Mouse (Mus musculus) heart, embryonic 15.5 days (tissue): Measurements from ENCODE around the gene Zfp664. TPM values are rescaled to one million over a fixed set of nuclear protein-coding genes. Genes with fewer than 3 reads are reported as not detected.

ENCODE experiments used
- ATAC-seq: fragments of 200-750 bp; cut with Nextera tagmentation; replicated peaks from 2 replicates; pipeline ENCODE4 v1.8.0; 2017; ENCODE audit warnings: low read depth, moderate TSS enrichment; ENCODE audit not compliant: insufficient number of reproducible peaks, insufficient read depth, low FRiP score
- H3K27ac ChIP-seq: fragments of 300-500 bp; sonication (generic); 2 replicates; pipeline ENCODE4 v1.5.1; 2015; ENCODE audit warnings: mild to moderate bottlenecking, inconsistent platforms
- H3K27me3 ChIP-seq: fragments of 300-500 bp; sonication (generic); 2 replicates; pipeline ENCODE4 v1.6.1; 2015; ENCODE audit warnings: inconsistent platforms
- H3K36me3 ChIP-seq: fragments of 300-500 bp; sonication (generic); 2 replicates; pipeline ENCODE4 v1.6.1; 2015; ENCODE audit warnings: mild to moderate bottlenecking, inconsistent platforms
- H3K4me1 ChIP-seq: fragments of 300-500 bp; sonication (generic); replicated peaks from 2 replicates; pipeline ENCODE4 v1.6.1; 2015; ENCODE audit warnings: inconsistent platforms
- H3K4me2 ChIP-seq: fragments of 300-500 bp; sonication (generic); 2 replicates; pipeline ENCODE4 v1.6.1; 2015; ENCODE audit warnings: inconsistent platforms, mild to moderate bottlenecking, moderate library complexity
- H3K4me3 ChIP-seq: fragments of 300-500 bp; sonication (generic); 2 replicates; pipeline ENCODE4 v1.5.1; 2015; ENCODE audit warnings: mild to moderate bottlenecking, inconsistent platforms
- H3K9ac ChIP-seq: fragments of 300-500 bp; sonication (generic); 2 replicates; pipeline ENCODE4 v1.6.1; 2015; ENCODE audit warnings: mild to moderate bottlenecking, inconsistent platforms
- H3K9me3 ChIP-seq: fragments of 300-500 bp; sonication (generic); replicated peaks from 2 replicates; pipeline ENCODE4 v1.6.1; 2016; ENCODE audit warnings: inconsistent platforms
- WGBS: fragments of 180-500 bp; shearing (Covaris S2); methylation state at CpG from one replicate; pipeline ENCODE4 v1.1.7; 2015; ENCODE audit warnings: mixed read lengths; 5-methylcytosine and 5-hydroxymethylcytosine counted together
- polyA plus RNA-seq: library from polyadenylated mRNA; unstranded; fragments of >200 nt; fragmentation: Nextera tagmentation; extraction: Ambion mirVana; gene quantifications from 2 replicates; pipeline ENCODE4 v1.2.1, GENCODE M21; 2015

The Zfp664 gene
- polyA plus RNA-seq, result 52.2 and 62.3 TPM in 2 replicates

DNA sequence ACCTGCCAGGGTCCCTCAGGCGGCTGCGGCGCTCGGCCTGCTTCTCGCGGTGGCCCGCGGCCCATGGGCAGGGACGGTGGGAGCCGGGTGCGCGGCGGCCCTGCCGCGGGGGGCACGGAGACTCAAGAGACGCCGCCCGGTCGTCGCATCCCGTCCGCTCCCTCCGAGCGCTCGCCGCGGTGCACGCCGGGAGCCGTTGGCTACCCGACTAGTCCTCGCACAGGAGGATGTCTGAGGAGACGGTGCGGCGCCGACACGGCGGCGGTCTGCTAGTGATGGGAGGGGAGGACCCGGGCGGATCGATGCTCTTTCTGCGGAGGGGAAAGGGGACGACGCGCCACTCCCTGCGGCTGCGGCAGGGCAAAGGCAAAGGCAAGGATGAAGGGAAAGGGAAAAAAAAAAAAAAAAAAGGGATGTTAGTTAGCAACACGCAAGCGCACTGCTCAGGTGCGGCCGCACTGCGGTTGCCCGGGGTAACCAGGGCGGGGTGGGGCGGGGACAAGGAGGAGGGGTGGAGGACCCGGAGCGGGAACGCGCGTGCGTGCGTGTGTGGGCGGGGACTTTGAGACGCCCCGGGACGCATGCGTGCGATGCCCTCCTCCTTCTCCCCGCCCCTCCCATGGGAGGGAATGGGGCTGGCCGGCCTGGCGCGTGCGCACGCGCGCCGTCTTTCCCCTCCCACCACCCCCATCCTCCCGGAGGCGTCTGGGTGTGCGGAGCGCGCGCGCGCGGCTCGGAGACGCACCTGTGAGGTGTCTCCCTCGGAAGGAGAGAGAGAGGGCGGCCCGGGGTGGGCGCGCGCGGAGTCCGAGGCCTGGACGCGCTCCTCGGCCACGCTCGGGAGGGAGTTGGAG, at the start of gene Zfp664, which contains the start of gene Ccdc92:
Gene Zfp664, plus strand, starts transcription at position 679 of the 854 bp plus-strand sequence.
Gene Ccdc92, minus strand, starts transcription at position 412 of the 854 bp plus-strand sequence.
- Histone ChIP-seq H3K36me3 (no peaks in the 10 kb centered on the region; the same call in 1 of the 2 replicates), H3K4me3 (peak within 1 kb of the TSS; percentile 98), H3K27me3 (peaks cover 41% of the 10 kb centered on the region), H3K9ac (peak within 1 kb of the TSS; percentile 90), H3K9me3 (no peaks in the 10 kb centered on the region), H3K4me2 (peak within 1 kb of the TSS; percentile 94), H3K27ac (peak within 1 kb of the TSS; percentile 91), H3K4me1 (peaks cover 20% of the 10 kb centered on the region)
- peak; percentile 93 for ATAC-seq
- WGBS, result under 1% methylated on average over 80 of the region's 103 CpGs

DNA sequence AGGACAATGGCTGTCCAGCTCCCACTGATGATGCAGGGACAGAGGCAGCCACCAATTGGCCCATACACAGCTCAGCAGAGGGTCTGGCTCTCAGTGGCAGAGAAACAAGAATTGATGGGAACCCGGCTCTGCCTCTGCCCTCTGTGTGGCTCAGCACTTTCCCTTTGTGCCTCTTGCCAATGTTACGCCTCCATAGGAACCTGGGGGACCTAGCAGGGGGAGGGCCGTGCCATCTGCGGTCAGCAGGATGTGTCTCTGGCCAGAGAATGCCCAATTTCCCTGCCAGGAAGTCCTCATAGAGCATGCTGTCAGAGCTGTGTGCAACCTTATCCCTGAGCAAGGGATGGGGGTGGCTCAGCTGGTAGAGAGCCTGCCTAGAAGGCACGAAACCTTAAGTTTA, 47.7 kb upstream of the Zfp664 start:
- Histone ChIP-seq H3K27ac (no peak overlapping the region), H3K4me1 (no peaks in the 10 kb centered on the region), H3K9ac (no peak overlapping the region), H3K9me3 (no peaks in the 10 kb centered on the region), H3K4me3 (no peak overlapping the region), H3K4me2 (no peak overlapping the region), H3K27me3 (0 out of 2 replicates have a peak, but pooled peaks cover 6% of the 10 kb centered on the region), H3K36me3 (no peaks in the 10 kb centered on the region)
- 62% methylated on average over 5 of the region's 5 CpGs for WGBS
- ATAC-seq, result no peak

DNA sequence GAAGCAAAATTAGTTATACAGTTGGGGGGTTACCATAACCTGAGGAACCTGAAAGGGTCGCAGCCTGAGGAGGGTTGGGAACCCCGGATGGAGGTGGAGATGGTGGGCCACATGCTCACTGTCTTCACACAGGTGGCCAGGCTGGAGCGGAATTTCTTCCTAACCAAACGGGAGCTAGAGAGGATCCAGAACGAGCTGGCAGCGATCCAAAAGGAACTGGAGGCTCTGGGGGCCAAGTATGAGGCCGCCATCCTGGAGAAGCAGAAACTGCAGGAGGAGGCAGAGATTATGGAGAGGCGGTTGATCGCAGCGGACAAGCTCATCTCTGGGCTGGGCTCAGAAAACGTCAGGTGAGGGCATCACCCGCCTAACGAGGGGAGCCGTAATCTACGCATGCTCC, 45.4 kb upstream of the Zfp664 start:
- Histone ChIP-seq H3K9ac (no peak overlapping the region), H3K27ac (no peak overlapping the region), H3K36me3 (no peaks in the 10 kb centered on the region), H3K9me3 (no peaks in the 10 kb centered on the region), H3K4me1 (no peaks in the 10 kb centered on the region), H3K27me3 (0 out of 2 replicates have a peak, but pooled peaks cover 9% of the 10 kb centered on the region), H3K4me2 (no peak overlapping the region), H3K4me3 (no peak overlapping the region)
- WGBS, result 74% methylated on average over 15 of the region's 15 CpGs
- ATAC-seq, result no peak

DNA sequence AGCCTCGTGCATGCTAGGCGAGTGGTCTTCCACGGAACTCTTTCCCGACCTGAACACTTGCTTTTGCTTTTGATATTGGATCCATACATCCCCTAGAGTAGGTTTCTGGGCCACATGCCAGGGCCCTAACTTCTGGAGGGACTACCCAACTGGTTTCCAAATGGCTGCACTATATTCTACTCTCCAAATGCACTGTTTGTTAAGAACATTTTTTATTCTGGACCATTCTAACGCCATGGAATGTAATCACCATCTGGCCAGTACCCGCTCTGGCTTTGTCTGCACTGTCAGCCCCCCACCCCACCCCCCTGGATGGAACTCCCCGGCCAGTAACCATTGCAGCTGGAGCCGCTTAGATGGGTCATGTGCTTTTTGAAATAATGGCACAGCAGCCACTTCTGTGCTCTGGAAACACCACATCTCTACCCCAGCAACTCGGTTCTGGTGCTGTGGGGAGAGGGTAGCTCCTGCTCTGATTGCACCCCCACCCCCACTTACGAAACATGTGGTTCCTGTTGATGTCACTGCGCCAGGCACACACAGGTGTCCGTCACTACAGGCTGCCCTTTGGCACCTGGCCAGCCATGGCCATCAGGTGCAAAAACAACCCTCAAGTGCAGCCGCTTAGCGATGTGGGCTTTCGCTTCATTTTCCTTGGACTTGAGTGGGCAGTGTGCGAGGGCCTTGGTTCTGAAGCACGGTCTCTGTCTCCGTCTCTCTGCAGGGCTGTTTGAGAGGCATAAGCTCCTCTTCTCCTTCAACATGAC, 40.2 kb upstream of the Zfp664 start:
- WGBS, result 78% methylated on average over 18 of the region's 18 CpGs
- no peak for ATAC-seq

DNA sequence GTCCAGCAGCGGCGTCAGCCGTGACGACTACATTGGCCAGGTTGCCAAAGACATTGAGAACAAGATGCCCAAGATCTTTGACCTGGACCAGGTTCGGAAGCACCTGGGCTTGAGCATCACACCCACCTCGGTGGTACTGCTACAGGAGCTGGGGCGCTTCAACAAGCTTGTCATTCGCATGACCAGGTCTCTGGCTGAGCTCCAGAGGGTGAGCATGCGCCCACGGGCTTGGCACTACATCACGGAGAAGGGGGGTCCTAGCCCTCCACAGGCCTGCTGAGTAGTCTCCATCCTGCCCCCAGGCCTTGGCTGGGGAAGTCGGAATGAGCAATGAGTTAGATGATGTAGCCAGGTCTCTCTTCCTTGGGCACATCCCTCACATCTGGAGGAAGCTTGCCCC, 32.2 kb upstream of the Zfp664 start:
- Histone ChIP-seq H3K4me1 (no peaks in the 10 kb centered on the region), H3K4me2 (no peak overlapping the region), H3K9ac (no peak overlapping the region), H3K27me3 (peaks cover 66% of the 10 kb centered on the region), H3K36me3 (no peaks in the 10 kb centered on the region), H3K4me3 (no peak overlapping the region), H3K27ac (no peak overlapping the region), H3K9me3 (no peaks in the 10 kb centered on the region)
- 89% methylated on average over 12 of the region's 12 CpGs for WGBS
- no peak for ATAC-seq

More for the DNA sequence above, 40.2 kb upstream of the Zfp664 start:
- H3K27me3 ChIP-seq, result peaks cover 24% of the 10 kb centered on the region
- no peak overlapping the region for H3K4me3 ChIP-seq
- no peaks in the 10 kb centered on the region for H3K4me1 ChIP-seq
- H3K9ac ChIP-seq, result no peak overlapping the region
- H3K27ac ChIP-seq, result no peak overlapping the region
- H3K36me3 ChIP-seq, result no peaks in the 10 kb centered on the region
- no peak overlapping the region for H3K4me2 ChIP-seq
- H3K9me3 ChIP-seq, result no peaks in the 10 kb centered on the region

DNA sequence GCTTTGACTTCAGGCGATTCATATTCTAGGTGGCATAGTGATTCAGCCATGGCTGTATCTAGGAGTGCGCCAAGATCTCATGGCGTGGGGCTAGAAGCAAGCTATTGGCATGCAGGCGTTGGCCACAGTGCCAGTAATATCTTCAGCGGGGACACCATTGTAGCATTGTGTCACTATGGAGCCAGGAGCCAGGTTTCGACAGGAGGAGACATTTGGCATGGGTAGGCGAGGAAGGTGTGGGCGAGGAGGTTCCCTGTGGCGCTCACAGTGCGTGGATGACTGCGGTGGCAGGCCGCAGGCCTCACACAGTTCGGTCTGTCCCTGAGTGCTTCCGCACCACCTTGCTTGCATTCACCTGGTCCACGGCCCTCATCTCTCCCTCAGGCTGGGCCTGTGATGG, 27.3 kb upstream of the Zfp664 start:
- H3K27me3 ChIP-seq, result peaks cover 73% of the 10 kb centered on the region
- no peaks in the 10 kb centered on the region for H3K36me3 ChIP-seq
- no peak overlapping the region for H3K4me2 ChIP-seq
- no peak for ATAC-seq
- WGBS, result 90% methylated on average over 15 of the region's 15 CpGs
- H3K9ac ChIP-seq, result no peak overlapping the region
- H3K4me3 ChIP-seq, result no peak overlapping the region
- H3K4me1 ChIP-seq, result peaks cover 3% of the 10 kb centered on the region; the same call in 1 of the 2 replicates
- no peaks in the 10 kb centered on the region for H3K9me3 ChIP-seq
- no peak overlapping the region for H3K27ac ChIP-seq

DNA sequence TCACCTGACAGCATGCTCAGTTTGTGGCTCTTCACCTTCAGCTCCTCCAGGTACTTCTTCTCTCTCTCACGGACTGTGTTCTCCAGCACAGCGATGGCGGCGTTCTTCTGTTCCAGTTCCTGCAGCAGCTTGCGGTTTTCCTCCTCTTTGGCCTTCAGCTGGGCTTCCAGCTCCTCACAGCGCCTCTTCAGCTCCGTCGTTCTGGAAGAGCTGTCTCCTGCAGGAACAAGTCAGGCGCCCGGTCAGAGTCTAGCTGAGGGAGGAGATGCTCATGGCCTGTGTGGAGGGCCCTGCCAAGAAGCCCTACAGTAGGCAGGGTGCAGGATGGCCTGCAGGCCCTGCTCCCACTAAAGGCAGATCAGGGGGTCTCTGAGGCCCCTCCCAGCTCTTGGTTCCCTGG, 26.4 kb upstream of the Zfp664 start:
- Histone ChIP-seq H3K27ac (no peak overlapping the region), H3K27me3 (peaks cover 71% of the 10 kb centered on the region), H3K9me3 (no peaks in the 10 kb centered on the region), H3K4me2 (no peak overlapping the region), H3K9ac (no peak overlapping the region), H3K4me3 (no peak overlapping the region), H3K36me3 (no peaks in the 10 kb centered on the region), H3K4me1 (peaks cover 11% of the 10 kb centered on the region)
- WGBS, result 88% methylated on average over 10 of the region's 10 CpGs
- ATAC-seq, result no peak

DNA sequence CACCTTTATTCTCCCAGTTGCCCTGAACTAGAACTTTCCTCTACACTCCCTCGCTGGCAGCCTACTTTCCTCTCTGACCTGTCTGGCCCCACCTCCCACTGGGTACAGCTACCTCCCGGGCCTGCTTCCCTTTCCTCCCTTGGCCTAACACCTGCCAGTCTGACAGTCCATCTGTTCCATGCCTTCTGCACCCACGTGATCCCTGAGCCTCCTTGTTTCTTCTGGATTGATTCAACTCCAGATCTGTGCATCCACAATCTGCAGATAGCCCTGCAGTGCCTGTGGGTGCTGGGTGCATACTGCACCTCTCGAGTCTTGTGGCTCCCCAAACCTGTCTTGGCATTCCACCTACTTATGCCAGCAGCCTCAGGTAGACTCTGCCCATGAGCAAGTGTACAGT, 25.9 kb upstream of the Zfp664 start:
- Histone ChIP-seq H3K27ac (no peak overlapping the region), H3K4me1 (peaks cover 13% of the 10 kb centered on the region), H3K9ac (no peak overlapping the region), H3K36me3 (no peaks in the 10 kb centered on the region), H3K27me3 (peaks cover 76% of the 10 kb centered on the region), H3K4me3 (no peak overlapping the region), H3K4me2 (no peak overlapping the region), H3K9me3 (no peaks in the 10 kb centered on the region)
- 67% methylated on average over 4 of the region's 4 CpGs for WGBS
- ATAC-seq, result no peak

DNA sequence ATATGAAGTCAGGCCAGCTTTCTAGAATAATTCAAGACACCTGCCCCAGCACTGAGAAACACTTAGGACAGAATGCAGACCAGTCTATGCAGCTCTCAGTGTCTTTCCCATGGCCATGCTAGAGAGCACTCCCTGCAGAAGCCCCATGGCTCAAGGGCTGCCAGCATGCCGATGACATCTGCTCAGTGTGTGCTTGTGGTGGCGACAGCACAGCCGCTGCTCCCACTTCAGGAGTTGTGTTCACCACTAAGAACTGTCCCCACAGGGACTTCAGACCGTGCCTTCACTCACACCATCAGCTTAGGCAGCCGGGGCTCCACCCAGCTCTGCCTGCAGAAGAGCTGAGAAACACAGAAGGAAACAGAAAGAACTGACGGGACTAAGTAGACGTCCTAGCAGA, 22.3 kb upstream of the Zfp664 start:
- no peak overlapping the region for H3K9ac ChIP-seq

DNA sequence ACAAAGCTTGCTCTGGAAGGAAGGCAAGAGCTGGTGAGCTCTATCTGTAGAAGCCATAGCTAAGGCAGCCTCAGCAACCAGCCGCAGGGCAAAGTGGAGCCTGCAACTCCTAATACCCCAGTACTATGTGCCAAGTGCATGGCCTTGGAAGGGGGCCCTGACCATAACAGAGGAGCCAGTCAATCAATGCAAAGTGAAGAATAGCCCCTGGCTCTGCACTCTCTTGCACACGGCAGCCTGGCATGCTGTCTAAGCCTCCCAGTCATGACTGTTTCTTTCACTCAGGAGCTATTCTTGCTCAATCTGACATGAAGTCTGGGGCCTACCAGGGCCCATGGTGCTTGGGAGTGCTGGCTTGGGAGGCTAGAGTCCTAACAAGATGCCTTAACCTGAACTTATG, 21.8 kb upstream of the Zfp664 start:
- no peak overlapping the region for H3K4me3 ChIP-seq
- WGBS, result 57% methylated on average over 2 of the region's 2 CpGs
- peaks cover 26% of the 10 kb centered on the region for H3K4me1 ChIP-seq

More for the DNA sequence above, 22.3 kb upstream of the Zfp664 start:
- ATAC-seq, result peak; percentile 52
- Histone ChIP-seq H3K27ac (no peak overlapping the region), H3K9me3 (no peaks in the 10 kb centered on the region), H3K27me3 (peaks cover 77% of the 10 kb centered on the region), H3K36me3 (no peaks in the 10 kb centered on the region), H3K4me2 (peak overlapping the region; percentile 36), H3K4me3 (no peak overlapping the region), H3K4me1 (peaks cover 24% of the 10 kb centered on the region)
- WGBS, result 29% methylated on average over 7 of the region's 7 CpGs

DNA sequence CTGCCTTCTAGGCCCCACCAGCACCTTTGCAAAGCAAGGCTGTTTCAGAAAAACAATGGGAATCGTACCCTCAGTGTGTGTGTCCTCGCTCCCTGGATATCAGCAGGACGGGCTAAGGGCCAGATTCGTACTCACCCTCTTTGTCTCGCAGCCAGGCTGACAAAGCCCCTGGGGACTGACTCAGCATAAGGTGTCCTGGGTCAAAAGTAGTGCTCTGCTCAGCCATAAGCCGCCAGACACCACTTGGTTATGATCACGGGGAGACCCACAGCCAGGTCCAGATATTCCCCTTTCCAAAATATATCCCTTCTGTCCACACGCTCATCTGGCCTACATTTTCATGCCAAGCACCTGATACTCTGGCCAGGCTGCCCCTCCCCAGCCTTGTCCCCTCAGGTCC, 19.1 kb upstream of the Zfp664 start:
- H3K27ac ChIP-seq, result no peak overlapping the region
- no peaks in the 10 kb centered on the region for H3K9me3 ChIP-seq
- ATAC-seq, result no peak
- no peaks in the 10 kb centered on the region for H3K36me3 ChIP-seq
- H3K4me3 ChIP-seq, result no peak overlapping the region
- peaks cover 62% of the 10 kb centered on the region for H3K27me3 ChIP-seq
- no peak overlapping the region for H3K9ac ChIP-seq
- H3K4me1 ChIP-seq, result peaks cover 26% of the 10 kb centered on the region
- no peak overlapping the region for H3K4me2 ChIP-seq
- WGBS, result 56% methylated on average over 8 of the region's 8 CpGs

More for the DNA sequence above, 21.8 kb upstream of the Zfp664 start:
- no peak overlapping the region for H3K27ac ChIP-seq
- peak overlapping the region; percentile 36 for H3K4me2 ChIP-seq
- peaks cover 72% of the 10 kb centered on the region for H3K27me3 ChIP-seq
- no peak for ATAC-seq
- no peaks in the 10 kb centered on the region for H3K9me3 ChIP-seq
- H3K9ac ChIP-seq, result no peak overlapping the region
- H3K36me3 ChIP-seq, result no peaks in the 10 kb centered on the region
